Mouse (Mus musculus) kidney, adult 2 months (tissue): Measurements from ENCODE around the gene Slco2a1.

Experiments
- CTCF ChIP-seq: fragments of 200-500 bp; conservative IDR thresholded peaks from 2 replicates; pipeline ENCODE4 v1.5.1; 2011; ENCODE audit warnings: low read depth, mild to moderate bottlenecking, control low read depth, low read length, moderate library complexity, mixed read lengths; ENCODE audit not compliant: insufficient read depth, insufficient read length
- POLR2A ChIP-seq: fragments of 200-500 bp; IDR thresholded peaks from one replicate; pipeline ENCODE4 v1.6.1; 2011; ENCODE audit warnings: low read depth, low read length, control low read depth

GRCm38 (mm10) chr9:103141266-103141665 is 152.8 kb downstream of the Slco2a1 start:
- TF ChIP-seq CTCF (no peak), POLR2A (no peak)
